Mouse (Mus musculus) right cerebral cortex, postnatal 4 days (tissue): ENCODE results near the gene Snap91.

ENCODE experiments used
- DNase-seq: peaks from one replicate; pipeline ENCODE4 v3.0.0-alpha.2; 2022

Snap91 gene

GRCm38 (mm10) chr9:86739971-86740370 lies 140.5 kb downstream of the Snap91 start:
- no peak for DNase-seq

- DNase-seq, result no peak
Measured at GRCm38 (mm10) chr9:86738801-86739200, 141.7 kb downstream of the Snap91 start.

- DNase-seq, result no peak
Measured at GRCm38 (mm10) chr9:86738067-86738466, 142.4 kb downstream of the Snap91 start.

GRCm38 (mm10) chr9:86736991-86737390 lies 143.5 kb downstream of the Snap91 start:
- DNase-seq, result no peak

- no peak for DNase-seq
Measured at GRCm38 (mm10) chr9:86734795-86735194, 145.7 kb downstream of the Snap91 start.

- no peak for DNase-seq
Measured at GRCm38 (mm10) chr9:86734357-86734756, 146.1 kb downstream of the Snap91 start.

- no peak for DNase-seq
Measured at GRCm38 (mm10) chr9:86729811-86730210, 150.6 kb downstream of the Snap91 start.

GRCm38 (mm10) chr9:86729084-86729483 lies 151.4 kb downstream of the Snap91 start:
- no peak for DNase-seq

GRCm38 (mm10) chr9:86728214-86728814 lies 152.1 kb downstream of the Snap91 start:
- no peak for DNase-seq

- no peak for DNase-seq
Measured at GRCm38 (mm10) chr9:86726381-86726720, 154.1 kb downstream of the Snap91 start.

- peak; percentile 10 for DNase-seq
Measured at GRCm38 (mm10) chr9:86725604-86726380, 154.7 kb downstream of the Snap91 start.

GRCm38 (mm10) chr9:86725066-86725465 lies 155.4 kb downstream of the Snap91 start:
- DNase-seq, result no peak

GRCm38 (mm10) chr9:86720794-86721193 lies 159.7 kb downstream of the Snap91 start:
- no peak for DNase-seq

- no peak for DNase-seq
Measured at GRCm38 (mm10) chr9:86720227-86720626, 160.2 kb downstream of the Snap91 start.

- no peak for DNase-seq
Measured at GRCm38 (mm10) chr9:86717119-86717518, 163.3 kb downstream of the Snap91 start.

- DNase-seq, result no peak
Measured at GRCm38 (mm10) chr9:86716540-86716939, 163.9 kb downstream of the Snap91 start.
